Mouse (Mus musculus): ENCODE results near the gene Prnd.

The Prnd gene

DNA sequence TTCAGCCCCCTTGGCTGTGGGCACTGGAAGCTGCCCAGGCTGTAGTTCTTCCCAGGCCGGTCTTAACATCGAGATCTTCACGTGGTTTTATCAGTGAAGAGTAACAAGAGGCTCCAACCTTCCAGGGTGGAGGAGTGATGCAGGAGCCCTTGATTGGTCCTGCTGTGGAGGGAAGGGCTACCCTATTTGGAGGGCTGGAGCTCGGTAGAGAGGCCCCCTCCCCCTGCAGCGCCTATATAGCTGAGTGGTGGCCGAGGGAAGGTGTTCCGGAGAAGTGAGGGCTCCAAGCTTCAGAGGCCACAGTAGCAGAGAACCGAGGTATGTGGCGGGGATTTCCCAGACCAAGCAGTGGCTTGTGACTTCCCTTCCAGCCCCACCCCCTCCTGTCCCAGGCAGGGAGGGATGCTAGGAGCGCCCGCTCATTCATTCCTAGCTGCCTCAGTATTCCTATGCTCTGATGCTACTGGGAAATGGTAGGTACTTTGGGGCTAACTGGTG, at the start of gene Prnd:
Prnd (plus strand) TSS at position 264 of the 498 bp plus-strand sequence.
- no peak for DNase-seq (ENCODE audit: low spot score in 2 of 2)

GRCm38 (mm10) chr2:131902423-131902822, 48.2 kb upstream of the Prnd start:
- DNase-seq (ENCODE audit: low spot score in 2 of 2) = no peak

DNA sequence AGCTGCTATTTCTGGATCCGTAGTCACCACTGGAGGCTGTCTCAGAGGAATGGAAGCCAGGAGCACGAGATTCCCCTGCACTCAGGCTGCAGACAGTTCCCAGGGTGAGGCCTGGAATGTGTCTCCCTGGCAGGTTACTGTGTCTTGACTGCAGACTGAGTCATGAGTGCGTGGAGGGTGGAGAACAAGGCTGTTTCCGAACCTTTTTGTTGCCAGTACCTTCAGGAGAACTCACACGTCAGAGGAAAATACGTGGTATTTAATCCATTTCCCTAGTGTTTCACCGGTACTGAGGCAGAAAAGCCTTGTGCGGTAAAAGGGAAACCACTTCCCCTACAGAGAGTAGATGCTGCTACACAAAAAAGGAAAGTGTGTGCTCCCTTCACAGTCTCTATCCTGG, 47.8 kb upstream of the Prnd start:
- peak in 1 of 2 experiments; percentile 41 for DNase-seq (ENCODE audit: low spot score in 2 of 2)

- no peak for DNase-seq (ENCODE audit: low spot score in 2 of 2)
Measured at GRCm38 (mm10) chr2:131905025-131905424, 45.6 kb upstream of the Prnd start.

DNA sequence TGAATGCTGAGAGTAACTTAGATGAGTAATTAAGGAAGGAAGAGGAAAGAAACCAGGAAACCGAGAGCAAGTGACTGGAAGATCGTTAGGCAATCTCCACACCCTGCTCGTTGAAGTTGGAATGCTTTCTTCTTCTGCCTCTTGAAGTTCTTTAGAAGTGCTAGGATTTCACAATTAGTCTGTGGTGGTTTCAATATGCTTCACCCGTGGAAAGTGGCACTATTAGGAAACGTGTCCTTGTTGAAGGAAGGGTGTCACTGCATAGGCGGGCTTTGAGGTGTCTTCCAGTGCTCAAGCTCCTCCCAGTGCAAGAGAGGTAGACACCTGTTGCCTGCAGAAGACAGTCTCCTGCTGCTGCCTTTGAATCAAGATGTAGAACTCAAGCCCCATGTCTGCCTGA, 44.9 kb upstream of the Prnd start:
- no peak for DNase-seq (ENCODE audit: low spot score in 2 of 2)

GRCm38 (mm10) chr2:131906266-131906665, 44.4 kb upstream of the Prnd start:
- DNase-seq (ENCODE audit: low spot score in 2 of 2) = no peak

DNA sequence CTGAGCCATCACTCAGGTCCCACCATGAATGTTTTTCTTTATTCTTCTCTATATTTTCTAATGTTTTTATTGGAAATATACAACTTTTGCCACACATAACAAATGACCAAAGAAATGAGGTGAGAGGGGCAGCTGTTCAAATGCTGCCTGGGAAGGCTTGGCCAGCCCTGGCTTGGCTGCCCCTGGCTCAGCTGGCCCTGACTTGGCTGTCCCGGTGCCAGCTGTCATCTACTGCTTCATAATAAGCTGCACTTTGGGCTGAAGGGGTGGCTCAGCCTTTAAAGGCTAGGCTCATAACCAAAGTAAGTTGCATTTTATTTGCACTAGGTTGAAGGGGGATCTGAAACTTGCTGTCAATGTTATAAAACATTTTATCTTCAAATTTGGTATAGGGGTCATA, 43.8 kb upstream of the Prnd start:
- DNase-seq (ENCODE audit: low spot score in 2 of 2) = no peak

GRCm38 (mm10) chr2:131907311-131907710, 43.4 kb upstream of the Prnd start:
- no peak for DNase-seq (ENCODE audit: low spot score in 2 of 2)

DNA sequence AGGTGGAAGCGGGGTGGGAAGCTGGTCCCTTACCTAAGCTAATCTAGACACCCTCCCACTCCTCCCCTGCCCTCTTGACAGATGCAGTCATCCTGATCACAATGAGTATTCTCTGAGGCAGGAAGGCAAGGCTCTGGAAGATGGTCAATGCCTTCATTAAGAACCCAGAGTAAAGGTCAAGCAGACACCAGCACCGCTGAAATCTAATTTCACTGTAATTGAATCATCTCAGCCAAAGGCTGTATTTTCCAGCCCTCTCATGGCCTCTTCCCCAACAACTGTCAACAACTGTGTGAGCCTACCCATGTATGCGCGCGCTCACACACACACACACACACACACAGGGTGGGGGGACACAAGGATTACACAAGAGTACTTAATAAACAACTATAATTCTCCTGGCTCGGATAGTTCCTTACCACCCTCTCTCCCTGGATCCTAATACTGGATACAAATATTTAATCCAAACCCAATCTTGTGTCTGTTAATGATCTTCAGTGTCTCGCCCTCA, 42.3 kb upstream of the Prnd start:
- DNase-seq (ENCODE audit: low spot score in 2 of 2) = no peak

GRCm38 (mm10) chr2:131908906-131909305, 41.8 kb upstream of the Prnd start:
- DNase-seq (ENCODE audit: low spot score in 2 of 2) = no peak

DNA sequence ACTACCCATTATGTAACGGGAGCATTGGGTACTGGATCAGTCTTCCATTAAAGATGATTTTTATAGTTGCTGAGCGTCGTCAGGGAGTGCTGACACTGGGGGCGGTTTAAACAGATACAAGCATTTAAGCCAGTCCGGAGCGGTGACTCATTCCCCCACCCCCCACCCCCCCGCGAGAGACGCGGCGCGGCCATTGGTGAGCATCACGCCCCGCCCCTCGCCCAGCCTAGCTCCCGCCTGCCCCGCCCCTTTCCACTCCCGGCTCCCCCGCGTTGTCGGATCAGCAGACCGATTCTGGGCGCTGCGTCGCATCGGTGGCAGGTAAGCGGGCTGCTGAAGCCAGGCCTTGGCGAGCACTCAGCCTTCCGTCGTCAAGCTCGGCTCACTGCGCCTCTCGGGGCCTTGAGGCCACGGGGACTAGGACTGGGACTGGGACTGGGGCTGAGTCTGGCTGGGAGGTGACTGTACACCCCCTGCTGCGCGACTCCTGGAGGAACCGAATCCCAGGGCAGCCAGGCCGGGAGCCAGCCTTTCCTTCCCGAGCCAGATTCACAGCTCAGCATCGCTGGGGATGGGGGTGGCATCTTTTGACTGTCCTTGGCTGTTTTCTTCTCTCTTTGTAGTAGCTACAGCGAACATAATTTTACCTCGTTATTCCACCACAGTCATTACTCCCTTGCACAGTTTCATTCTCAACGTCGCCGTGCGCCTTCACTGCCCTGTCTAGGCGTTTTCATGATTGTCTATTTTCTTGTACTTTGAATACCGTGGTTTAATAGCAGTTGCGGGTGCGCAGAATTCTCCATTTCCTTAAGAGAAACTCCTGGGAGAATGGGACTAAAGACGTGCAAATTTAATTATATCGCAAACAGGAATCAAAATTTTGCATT, 40.7 kb upstream of the Prnd start, which contains the start of the genes Prnp and Prn:
Prnp (plus strand) TSS at position 246 of the 890 bp plus-strand sequence.
Prn (plus strand) TSS at position 275 of the 890 bp plus-strand sequence.
- peak; percentile 87 to 89 for DNase-seq (ENCODE audit: low spot score in 2 of 2)

- no peak for DNase-seq (ENCODE audit: low spot score in 2 of 2)
Measured at GRCm38 (mm10) chr2:131910847-131911246, 39.8 kb upstream of the Prnd start.

DNA sequence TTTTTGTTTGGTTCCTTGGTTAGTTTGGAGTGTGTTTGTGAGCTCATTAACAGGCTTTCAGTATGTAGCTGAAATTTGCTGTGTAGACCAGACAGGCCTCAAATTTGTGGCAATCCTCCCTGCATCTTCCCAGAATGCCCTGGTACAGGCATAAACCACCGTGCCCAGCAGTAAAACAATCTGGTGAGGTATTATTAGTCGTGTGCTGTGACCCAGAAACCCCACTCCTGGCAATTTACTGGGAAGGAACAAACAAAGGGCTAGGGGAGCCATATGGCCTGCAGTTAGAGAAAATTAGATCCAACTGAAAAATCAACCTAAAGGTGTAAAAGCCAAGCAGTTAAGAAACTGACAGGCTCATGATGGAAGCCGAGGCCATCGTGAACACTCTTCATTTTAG, 39.3 kb upstream of the Prnd start:
- DNase-seq (ENCODE audit: low spot score in 2 of 2) = no peak

DNA sequence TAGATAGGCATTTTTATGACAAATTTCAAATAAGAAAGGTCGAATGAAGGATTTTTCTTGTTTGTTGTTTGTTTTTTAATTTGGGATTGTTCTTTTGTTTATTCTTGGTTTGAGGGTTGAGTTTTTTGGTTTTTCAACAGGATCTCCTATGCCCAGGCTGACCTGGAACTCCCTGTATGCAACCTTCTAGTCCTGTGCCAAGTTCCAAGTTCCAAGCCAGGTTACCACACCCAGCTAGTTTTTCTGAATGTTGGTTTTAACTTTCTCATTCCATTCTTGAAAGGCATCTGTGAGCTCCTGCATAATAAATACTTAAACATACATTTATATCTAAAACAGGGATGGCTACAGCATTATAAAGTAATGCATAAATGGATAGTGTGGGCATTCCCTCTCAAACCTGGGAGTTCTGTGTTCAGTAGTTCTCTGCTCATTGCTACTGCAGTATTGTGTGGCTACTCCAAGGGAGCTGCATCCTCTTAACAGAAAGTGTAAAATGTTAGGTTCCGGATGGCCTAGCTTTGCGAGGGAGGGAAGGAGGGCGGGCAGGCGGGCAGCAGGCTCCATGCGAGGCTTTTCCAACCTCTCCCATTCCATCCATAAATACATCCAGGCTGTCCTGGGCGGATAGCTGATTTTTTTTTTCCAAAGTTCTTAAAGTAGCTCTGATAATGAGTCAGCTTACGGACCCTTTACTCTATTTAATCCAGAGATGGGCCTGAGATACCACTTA, 38.0 kb upstream of the Prnd start:
- DNase-seq (ENCODE audit: low spot score in 2 of 2) = no peak

DNA sequence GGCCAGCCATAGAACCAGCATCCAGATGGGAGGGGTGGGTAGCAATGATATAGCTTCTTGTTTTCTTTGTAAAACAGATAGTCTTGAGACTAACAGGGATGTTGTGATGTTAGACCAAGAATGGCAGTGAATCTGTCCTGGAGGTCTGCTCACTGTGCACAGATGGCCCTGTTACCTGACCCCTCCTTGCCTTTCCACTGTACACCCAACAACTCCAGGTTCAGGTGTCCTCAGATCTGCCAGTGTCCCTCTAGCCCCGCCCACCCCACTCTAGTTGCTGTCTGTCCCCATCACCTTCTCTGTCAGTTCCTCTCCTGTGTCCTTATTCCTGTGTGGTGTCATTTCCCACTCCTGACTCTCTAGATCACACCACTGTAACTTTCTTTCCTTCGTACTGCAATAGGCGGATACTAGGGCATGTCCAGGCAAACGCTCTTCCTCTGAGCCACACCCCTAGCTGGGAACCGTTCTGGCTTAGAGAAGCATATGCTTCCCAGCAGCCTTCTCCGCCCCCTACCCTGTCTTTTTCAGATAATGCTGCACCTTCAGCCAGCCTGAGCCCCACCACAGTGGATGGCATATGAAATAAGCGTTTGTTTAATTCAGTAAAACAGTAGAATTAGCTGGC, 18.3 kb upstream of the Prnd start:
- DNase-seq (ENCODE audit: low spot score in 2 of 2) = no peak

GRCm38 (mm10) chr2:131933013-131933412, 17.6 kb upstream of the Prnd start:
- DNase-seq (ENCODE audit: low spot score in 2 of 2) = no peak

- peak in 1 of 2 experiments; percentile 45 for DNase-seq (ENCODE audit: low spot score in 2 of 2)
Measured at GRCm38 (mm10) chr2:131933598-131933997, 17.1 kb upstream of the Prnd start.

- no peak for DNase-seq (ENCODE audit: low spot score in 2 of 2)
Measured at GRCm38 (mm10) chr2:131934243-131934642, 16.4 kb upstream of the Prnd start.

DNA sequence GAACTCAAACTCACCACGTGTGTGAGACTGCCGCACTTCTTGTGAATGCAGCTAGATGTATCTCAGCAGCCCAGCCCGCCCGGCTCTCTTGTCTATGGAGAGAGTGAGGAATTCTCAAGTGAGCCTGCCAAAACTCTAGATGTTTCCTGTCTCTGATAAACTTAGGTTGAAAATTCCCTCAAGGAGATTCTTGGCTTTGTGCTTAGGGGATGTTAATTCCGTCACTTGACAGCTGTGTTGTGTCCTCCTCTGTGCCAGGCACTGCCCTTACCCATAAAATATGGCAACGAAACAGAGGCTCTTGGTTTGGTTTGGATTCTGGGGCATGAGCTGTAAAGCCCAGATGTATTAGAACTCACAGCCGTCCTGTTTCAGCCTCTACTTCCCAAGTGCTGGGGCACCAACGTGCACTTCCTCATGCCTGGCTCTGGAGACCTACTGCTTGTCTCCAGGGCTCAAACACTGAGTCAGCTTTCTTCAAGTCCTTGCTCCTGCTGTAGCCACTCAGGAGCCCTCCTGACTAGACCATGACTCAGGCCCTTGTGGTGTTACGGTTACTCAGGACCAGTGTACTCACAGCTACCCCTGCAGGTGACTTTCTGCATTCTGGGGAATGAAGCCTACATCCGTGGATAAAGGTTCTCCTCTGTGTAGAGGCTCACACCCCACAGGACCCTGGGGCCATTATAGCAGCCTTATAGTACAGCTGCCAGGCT, 15.1 kb upstream of the Prnd start:
- DNase-seq (ENCODE audit: low spot score in 2 of 2) = no peak

DNA sequence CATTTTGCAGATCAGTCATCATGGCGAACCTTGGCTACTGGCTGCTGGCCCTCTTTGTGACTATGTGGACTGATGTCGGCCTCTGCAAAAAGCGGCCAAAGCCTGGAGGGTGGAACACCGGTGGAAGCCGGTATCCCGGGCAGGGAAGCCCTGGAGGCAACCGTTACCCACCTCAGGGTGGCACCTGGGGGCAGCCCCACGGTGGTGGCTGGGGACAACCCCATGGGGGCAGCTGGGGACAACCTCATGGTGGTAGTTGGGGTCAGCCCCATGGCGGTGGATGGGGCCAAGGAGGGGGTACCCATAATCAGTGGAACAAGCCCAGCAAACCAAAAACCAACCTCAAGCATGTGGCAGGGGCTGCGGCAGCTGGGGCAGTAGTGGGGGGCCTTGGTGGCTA, 14.3 kb upstream of the Prnd start:
- DNase-seq (ENCODE audit: low spot score in 2 of 2) = no peak

DNA sequence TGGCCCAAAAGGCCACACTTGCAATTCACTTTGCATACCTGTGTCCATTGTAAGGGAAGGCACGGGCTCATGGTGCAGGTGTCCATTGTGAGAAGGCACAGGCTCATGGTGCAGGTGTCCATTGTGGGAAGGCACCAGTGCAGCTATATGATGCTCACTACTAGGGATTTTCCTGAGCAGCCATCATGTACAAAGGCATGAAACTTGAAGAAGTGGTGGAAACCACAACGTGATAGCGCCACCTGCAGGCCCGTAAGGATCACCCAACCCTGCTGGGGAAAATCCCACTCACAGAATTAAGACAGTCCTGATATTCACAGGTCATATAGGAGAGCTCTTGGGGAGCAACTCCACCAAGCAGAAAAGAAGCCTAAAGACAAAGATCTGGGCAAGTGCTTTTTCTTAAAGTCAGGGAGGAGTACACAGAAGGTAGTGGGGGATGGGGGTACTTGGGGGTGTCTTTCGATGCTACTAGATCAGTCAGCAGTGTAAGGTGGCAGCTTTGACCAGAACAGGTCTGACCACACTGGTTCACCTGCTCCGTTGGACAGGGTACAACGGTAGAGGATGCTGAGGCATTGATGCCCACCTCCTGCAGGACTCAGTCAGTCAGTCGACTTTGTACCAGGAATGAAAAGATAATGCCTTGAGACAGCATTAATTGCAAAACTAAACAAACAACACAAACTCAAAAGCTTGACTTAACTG, 11.1 kb upstream of the Prnd start:
- DNase-seq (ENCODE audit: low spot score in 2 of 2) = peak; percentile 53 to 73
